Mouse (Mus musculus): ENCODE measurements around the gene Rrp12.

Rrp12 gene

DNA sequence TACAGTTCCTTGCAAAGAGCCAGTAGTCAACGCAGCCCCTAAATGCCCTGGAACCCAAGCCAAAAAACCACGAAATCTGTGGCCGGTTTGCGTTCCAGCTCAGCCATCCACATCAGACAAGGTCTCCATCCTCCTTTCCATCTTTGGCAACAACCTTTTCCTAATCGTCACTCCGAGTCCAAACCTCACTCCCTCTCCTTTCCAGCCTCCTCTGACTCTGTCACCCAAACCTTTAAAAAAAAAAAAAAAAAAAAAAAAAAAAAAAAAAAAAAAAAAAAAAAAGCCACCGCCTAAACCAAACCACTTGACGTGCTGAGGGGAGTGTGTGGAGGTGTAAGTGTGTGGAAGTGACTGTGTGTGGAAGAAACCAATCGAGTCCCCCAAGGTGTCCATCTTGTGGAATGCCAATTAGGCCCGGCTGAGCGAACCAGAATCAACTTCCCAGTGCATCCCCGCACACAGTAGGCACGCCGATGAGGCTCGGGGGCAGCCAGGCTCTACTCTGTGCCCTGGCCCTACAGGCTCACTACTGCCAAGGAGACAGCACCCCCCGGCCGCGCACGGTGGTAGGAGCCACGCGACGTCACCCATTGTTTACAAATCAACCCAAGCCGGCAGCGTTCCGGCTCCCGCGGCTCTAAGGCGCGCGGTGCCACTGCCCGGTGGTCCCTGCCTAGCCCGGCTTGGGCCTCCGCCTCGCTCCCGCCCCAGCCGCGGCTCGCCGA, 66.4 kb downstream of the Rrp12 start, which contains the start of gene Frat1:
Frat1 (plus strand) TSS at position 590 of the 725 bp plus-strand sequence.
- peak; percentile 85 to 95 for DNase-seq (ENCODE audit: low spot score in 2 of 2)

DNA sequence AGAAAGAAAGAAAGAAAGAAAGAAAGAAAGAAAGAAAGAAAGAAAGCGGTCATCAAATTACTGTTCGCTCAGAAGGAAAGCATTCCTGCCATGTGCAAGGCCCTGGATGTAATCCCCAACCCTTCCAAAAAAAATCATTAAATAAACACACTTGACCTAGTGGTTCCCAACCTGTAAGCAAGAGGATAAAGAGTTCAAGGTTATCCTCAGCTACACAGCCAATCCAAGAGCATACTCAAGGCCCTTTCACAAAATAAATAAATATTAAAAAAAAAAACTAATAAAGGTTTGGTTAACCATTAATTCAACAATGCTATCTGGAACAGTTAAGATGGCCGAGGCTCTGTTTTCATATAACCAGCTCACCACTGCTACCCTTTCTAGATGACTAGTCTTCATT, 67.0 kb downstream of the Rrp12 start:
- DNase-seq (ENCODE audit: low spot score in 2 of 2), result no peak

DNA sequence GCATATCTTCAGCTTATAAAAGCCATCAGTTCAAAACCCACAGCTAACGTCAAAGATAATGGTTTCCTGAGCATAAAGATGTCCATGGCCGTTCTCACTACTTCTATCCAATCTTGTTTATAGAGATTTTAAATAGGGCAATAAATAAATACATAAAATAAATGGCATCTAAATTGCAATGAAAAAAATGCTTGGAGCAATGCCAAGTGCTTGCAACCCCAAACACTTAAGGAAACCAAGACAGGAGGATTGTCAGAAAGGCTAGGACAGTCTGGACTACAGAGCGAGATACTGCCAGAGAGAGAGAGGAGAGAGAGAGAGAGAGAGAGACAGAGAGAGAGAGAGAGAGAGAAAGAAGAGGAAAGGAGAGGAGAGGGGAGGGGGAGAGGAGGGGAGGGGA, 69.4 kb downstream of the Rrp12 start:
- no peak for DNase-seq (ENCODE audit: low spot score in 2 of 2)

DNA sequence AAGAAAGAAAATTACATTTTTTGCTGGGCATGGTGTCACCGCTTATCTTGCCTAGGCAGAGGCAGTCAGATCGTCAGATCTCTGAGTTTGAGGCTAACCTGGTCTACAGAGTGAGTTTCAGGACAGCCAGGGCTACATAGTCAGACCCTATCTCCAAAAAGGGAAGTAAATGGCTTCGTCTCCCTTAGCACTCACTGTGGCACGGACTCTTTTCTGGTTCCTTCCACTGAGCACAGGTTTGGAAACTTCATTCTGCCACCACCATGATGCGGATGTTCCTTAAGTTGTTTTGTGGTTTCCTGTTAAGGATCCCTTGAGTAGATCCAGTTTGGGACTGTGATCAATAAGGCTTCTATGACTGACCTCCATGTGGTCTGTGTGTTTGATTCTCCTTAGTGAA, 71.0 kb downstream of the Rrp12 start:
- DNase-seq (ENCODE audit: low spot score in 2 of 2), result no peak

DNA sequence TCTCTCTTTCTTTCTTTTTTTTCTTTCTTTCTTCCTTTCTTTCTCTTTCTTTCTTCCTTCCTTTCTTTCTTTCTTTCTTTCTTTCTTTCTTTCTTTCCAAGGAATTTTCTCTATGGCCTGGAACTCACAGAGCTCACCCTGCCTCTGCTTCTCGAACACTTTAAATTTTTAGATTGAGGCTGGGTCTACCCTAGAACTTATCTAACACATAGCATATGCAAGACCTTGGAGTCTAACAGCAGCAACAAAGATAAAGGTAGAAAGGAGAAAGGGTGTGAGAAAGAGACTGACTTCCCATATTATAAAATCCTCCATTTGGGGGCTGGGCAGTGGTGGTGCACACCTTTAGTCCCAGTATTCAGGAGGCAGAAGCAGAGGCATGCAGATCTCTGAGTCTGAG, 73.4 kb downstream of the Rrp12 start:
- no peak for DNase-seq (ENCODE audit: low spot score in 2 of 2)

DNA sequence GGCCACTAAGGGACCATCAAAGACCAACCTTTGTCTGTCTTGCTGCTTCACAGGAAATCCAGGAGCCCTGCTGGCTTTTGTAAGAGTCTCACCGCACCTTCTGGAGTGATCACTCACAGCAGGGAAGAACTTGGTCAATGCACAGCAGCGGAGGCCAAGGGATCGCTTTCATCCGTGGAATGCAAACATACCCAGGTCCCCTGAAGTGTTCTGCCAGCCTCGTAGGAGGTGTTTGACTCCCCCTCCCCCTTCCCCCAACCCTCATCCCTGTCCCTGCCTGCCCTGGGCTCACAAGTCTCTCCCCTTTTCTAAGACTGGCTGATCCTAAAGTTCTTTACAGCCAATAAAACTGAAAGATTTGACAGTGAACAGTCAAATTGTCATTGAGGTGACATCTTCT, 74.5 kb downstream of the Rrp12 start:
- no peak for DNase-seq (ENCODE audit: low spot score in 2 of 2)

DNA sequence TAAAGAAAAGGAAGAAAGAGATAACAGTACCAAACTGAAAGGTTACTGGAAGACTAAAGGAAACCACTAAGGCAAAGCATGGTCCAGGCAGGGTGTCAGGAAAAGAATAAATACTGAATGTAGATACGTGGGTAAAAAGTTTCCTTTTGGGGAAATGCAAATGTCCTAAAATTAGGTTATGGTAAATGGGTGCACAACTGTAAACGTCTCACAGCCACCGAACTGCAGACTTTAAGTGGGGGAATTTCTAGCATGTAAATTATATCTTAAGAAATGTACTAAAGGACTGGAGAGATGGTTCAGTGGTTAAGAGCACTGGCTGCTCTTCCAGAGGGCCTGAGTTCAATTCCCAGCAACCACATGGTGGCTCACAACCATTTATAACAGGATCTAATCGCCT, 77.2 kb downstream of the Rrp12 start:
- DNase-seq (ENCODE audit: low spot score in 2 of 2), result no peak

DNA sequence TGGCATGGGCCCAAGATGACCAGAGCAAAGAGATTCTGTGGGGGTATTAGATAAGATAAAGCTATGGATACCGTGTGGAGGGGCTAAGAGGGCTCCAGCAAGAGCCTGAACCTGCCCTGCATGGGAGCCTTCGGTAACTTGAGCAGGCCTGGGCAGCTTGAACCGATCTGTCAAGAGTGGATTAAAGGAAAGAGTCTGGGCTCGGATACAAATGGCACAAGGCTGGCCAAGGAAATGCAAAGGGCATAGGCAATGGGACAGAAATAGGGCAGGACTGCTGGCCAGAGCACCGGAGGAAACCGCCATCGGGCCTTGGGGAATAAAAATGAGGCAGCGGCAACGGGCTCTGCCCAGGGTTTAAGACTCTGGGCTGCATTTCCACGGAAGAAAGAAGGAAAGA, 78.6 kb downstream of the Rrp12 start:
- no peak for DNase-seq (ENCODE audit: low spot score in 2 of 2)

DNA sequence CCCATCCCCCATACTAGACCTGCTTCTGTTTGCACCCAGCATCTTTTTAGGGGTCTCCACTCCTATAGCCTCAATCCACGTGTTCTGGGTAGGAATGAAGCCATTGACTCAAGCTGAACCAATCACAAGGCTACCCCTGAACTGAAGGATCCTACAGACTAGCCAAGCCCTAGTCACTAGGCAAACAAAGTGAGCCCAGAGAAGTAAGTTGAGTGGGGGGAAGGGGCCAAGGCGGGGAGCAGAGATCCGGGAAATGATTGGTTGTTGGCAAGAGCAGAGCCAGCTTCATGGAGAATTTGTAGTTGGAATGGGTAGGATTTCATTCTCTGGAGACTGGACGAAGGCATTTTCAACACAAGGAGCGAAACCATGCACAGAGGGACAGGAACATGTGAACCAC, 79.1 kb downstream of the Rrp12 start:
- no peak for DNase-seq (ENCODE audit: low spot score in 2 of 2)

DNA sequence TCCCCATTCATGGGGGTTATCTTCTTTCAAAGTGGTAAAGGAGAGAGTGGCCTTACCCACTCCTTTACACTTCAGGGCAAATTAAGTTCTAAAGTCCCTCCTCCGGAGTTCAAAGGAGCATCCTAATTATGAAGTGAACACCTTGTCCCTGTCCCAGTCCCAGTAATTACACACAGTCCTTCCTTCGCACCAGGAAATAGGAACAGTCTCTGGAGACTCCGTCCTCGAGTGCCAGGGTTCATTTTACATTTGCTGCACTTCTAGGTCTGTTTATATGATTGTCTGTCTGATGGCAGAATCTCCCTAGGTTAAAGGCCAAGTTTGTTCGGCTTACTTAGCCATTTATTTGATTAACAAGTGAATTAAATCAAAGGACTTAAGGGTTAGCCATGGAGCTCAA, 79.6 kb downstream of the Rrp12 start:
- no peak for DNase-seq (ENCODE audit: low spot score in 2 of 2)

DNA sequence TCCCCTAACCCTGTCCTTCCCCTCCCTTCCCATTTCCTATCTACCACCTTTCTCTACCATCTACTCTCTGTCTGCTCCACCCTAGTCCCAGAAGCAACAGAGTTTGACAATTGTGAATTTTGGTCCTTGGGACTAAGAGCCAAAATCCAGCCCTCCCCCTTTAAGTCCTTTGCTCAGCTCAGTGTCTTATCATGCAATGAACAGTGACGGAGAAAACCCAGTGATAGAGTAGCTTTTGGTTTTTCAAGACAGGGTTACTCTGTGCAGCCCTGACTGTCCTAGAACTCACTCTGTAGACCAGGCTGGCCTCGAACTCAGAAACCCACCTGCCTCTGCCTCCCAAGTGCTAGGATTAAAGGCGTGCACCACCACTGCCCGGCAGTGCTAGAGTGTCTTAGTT, 82.6 kb downstream of the Rrp12 start:
- DNase-seq (ENCODE audit: low spot score in 2 of 2), result no peak

Data from right cerebral cortex, adult 2 months (tissue).